Mouse (Mus musculus) hindbrain, embryonic 15.5 days (tissue): ENCODE measurements around the gene Birc2. TPM values are rescaled to one million over a fixed set of nuclear protein-coding genes. Genes with fewer than 3 reads are reported as not detected.
"Not testable (repeated sequence)": the region's sequence is repeated elsewhere in the genome, so short reads cannot be mapped to it uniquely, and the experiment has no call there.

ENCODE experiments used
- ATAC-seq: fragments of 200-750 bp; cut with Nextera tagmentation; 2 replicates; pipeline ENCODE4 v1.8.0; 2017; ENCODE audit warnings: low read depth, moderate number of reproducible peaks, moderate TSS enrichment; ENCODE audit not compliant: low FRiP score
- H3K27ac ChIP-seq: fragments of 300-500 bp; sonication (generic); replicated peaks from 2 replicates; pipeline ENCODE4 v1.5.1; 2015; ENCODE audit warnings: mild to moderate bottlenecking, inconsistent platforms
- H3K27me3 ChIP-seq: fragments of 300-500 bp; sonication (generic); 2 replicates; pipeline ENCODE4 v1.6.1; 2015; ENCODE audit warnings: control low read depth, inconsistent platforms
- H3K36me3 ChIP-seq: fragments of 300-500 bp; sonication (generic); 2 replicates; pipeline ENCODE4 v1.6.1; 2015; ENCODE audit warnings: control low read depth, inconsistent platforms
- H3K4me1 ChIP-seq: fragments of 300-500 bp; sonication (generic); replicated peaks from 2 replicates; pipeline ENCODE4 v1.6.1; 2015; ENCODE audit warnings: control low read depth, inconsistent platforms
- H3K4me2 ChIP-seq: fragments of 300-500 bp; sonication (generic); 2 replicates; pipeline ENCODE4 v1.6.1; 2015; ENCODE audit warnings: moderate library complexity, mild to moderate bottlenecking, inconsistent platforms
- H3K4me3 ChIP-seq: fragments of 300-500 bp; sonication (generic); 2 replicates; pipeline ENCODE4 v1.5.1; 2015; ENCODE audit warnings: mild to moderate bottlenecking, inconsistent platforms
- H3K9ac ChIP-seq: fragments of 300-500 bp; sonication (generic); 2 replicates; pipeline ENCODE4 v1.6.1; 2015; ENCODE audit warnings: inconsistent platforms
- H3K9me3 ChIP-seq: fragments of 300-500 bp; sonication (generic); 2 replicates; pipeline ENCODE4 v1.6.1; 2016; ENCODE audit warnings: control low read depth, inconsistent platforms
- WGBS: fragments of 180-500 bp; shearing (Covaris S2); methylation state at CpG from one replicate; pipeline ENCODE4 v1.1.7; 2015; 5-methylcytosine and 5-hydroxymethylcytosine counted together
- polyA plus RNA-seq: library from polyadenylated mRNA; unstranded; fragments of >200 nt; fragmentation: Nextera tagmentation; extraction: Ambion mirVana; gene quantifications from 2 replicates; pipeline ENCODE4 v1.2.1, GENCODE M21; 2015

Birc2 gene
- polyA plus RNA-seq, 1 experiment from 2014 or later, result 44.8 TPM

- H3K36me3 ChIP-seq, result no peaks in the 10 kb centered on the region
- H3K27ac ChIP-seq, result no peak overlapping the region
- WGBS, result 94% methylated on average over 3 of the region's 3 CpGs
- no peaks in the 10 kb centered on the region for H3K9me3 ChIP-seq
- no peak overlapping the region for H3K4me2 ChIP-seq
- no peak for ATAC-seq
- no peaks in the 10 kb centered on the region for H3K27me3 ChIP-seq
- H3K4me1 ChIP-seq, result peaks cover 5% of the 10 kb centered on the region; the same call in 1 of the 2 replicates
- H3K9ac ChIP-seq, result no peak overlapping the region
- no peak overlapping the region for H3K4me3 ChIP-seq
These were observed 31.1 kb upstream of the Birc2 start for GRCm38 (mm10) chr9:7867981-7868380.

GRCm38 (mm10) chr9:7866981-7867380, 30.1 kb upstream of the Birc2 start:
- H3K9ac ChIP-seq, H3K4me3 ChIP-seq, H3K27ac ChIP-seq, H3K9me3 ChIP-seq, H3K36me3 ChIP-seq, H3K27me3 ChIP-seq, H3K4me2 ChIP-seq, ATAC-seq, H3K4me1 ChIP-seq: not testable (repeated sequence)
- WGBS, result 90% methylated on average over 2 of the region's 2 CpGs

- H3K27me3 ChIP-seq, result no peaks in the 10 kb centered on the region
- no peaks in the 10 kb centered on the region for H3K4me1 ChIP-seq
- H3K9ac ChIP-seq, result no peak overlapping the region
- no peaks in the 10 kb centered on the region for H3K9me3 ChIP-seq
- H3K27ac ChIP-seq, result no peak overlapping the region
- no peak overlapping the region for H3K4me2 ChIP-seq
- no peaks in the 10 kb centered on the region for H3K36me3 ChIP-seq
- ATAC-seq, result no peak
- 94% methylated on average over 5 of the region's 5 CpGs for WGBS
- H3K4me3 ChIP-seq, result no peak overlapping the region
These were observed 24.1 kb upstream of the Birc2 start for GRCm38 (mm10) chr9:7860976-7861375.

GRCm38 (mm10) chr9:7855912-7856311, 19.0 kb upstream of the Birc2 start:
- Histone ChIP-seq H3K4me1 (no peaks in the 10 kb centered on the region), H3K4me3 (no peak overlapping the region), H3K27ac (no peak overlapping the region), H3K27me3 (no peaks in the 10 kb centered on the region), H3K9me3 (no peaks in the 10 kb centered on the region), H3K4me2 (no peak overlapping the region), H3K36me3 (no peaks in the 10 kb centered on the region), H3K9ac (no peak overlapping the region)
- 68% methylated on average over 3 of the region's 3 CpGs for WGBS
- ATAC-seq, result no peak

GRCm38 (mm10) chr9:7855374-7855773, 18.5 kb upstream of the Birc2 start:
- no peak for ATAC-seq
- no peak overlapping the region for H3K27ac ChIP-seq
- H3K36me3 ChIP-seq, result no peaks in the 10 kb centered on the region
- no peaks in the 10 kb centered on the region for H3K27me3 ChIP-seq
- WGBS, result 63% methylated on average over 1 of the region's 1 CpGs
- H3K4me1 ChIP-seq, result no peaks in the 10 kb centered on the region
- no peak overlapping the region for H3K9ac ChIP-seq
- no peak overlapping the region for H3K4me2 ChIP-seq
- H3K4me3 ChIP-seq, result no peak overlapping the region
- no peaks in the 10 kb centered on the region for H3K9me3 ChIP-seq

DNA sequence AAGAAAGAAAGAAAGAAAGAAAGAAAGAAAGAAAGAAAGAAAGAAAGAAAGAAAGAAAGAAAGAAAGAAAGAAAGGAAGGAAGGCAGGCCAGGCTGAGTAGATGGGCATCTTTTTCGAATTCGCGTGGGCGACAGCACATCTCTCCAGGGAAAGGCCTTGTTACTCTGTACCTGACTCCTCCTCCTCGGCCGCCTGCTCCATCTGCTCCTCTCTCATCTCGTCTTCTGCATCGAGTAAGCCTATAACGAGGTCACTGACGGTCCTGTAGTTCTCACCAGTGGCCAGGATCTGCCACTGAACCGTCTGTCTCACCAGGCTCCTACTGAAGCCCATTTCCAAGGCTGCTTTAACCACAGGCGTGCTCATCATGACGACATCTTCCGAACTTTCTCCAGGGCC, 17.3 kb upstream of the Birc2 start:
- not testable (repeated sequence) for H3K4me2 ChIP-seq, H3K27me3 ChIP-seq, H3K4me3 ChIP-seq, H3K27ac ChIP-seq, H3K9ac ChIP-seq, ATAC-seq, H3K9me3 ChIP-seq, H3K4me1 ChIP-seq, H3K36me3 ChIP-seq
- WGBS, result 74% methylated on average over 14 of the region's 14 CpGs

DNA sequence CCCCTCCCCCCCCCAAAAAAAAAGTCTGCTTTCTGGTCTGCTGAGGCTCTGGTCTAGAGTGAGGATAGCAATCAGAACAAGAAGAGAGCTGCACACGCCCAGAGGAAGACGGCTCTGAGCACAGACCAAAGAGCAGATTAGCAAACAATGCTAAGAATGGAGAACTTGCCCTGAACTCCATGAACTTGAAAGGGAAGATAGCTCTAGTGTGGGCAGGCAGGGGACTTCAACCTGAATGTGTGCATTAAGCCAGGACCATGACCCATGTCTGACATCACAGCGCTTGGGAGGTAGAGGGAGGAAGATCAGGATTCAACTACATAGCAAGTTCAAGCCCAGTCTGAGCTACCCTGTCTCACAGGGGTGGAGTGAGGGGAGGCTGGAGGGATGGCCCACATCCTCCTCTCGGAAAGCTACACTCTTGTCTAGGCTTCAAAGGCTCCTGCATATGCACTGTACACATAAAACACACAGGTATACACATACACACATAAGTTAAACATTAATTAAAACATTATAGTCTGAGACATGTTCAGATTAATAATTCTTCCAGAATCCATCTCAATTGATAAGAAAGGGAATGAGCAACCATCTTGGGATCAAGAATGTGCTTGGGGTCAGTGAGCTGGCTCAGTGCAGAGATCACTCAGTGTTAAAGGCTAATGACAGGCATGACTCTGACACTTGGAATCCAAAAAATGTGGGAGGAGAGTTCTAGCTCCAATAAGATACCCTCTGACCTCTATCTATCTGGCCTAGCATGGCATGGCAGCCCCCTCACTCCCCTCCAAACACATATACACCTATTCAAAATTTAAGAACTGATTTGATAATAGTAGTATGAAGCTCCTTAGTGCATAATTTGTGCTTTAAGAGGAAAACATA, 15.7 kb upstream of the Birc2 start:
- Histone ChIP-seq H3K27ac (no peak overlapping the region), H3K4me2 (no peak overlapping the region), H3K9me3 (no peaks in the 10 kb centered on the region), H3K4me3 (no peak overlapping the region), H3K36me3 (no peaks in the 10 kb centered on the region), H3K9ac (no peak overlapping the region), H3K27me3 (no peaks in the 10 kb centered on the region), H3K4me1 (no peaks in the 10 kb centered on the region)
- 83% methylated on average over 4 of the region's 4 CpGs for WGBS
- no peak for ATAC-seq

DNA sequence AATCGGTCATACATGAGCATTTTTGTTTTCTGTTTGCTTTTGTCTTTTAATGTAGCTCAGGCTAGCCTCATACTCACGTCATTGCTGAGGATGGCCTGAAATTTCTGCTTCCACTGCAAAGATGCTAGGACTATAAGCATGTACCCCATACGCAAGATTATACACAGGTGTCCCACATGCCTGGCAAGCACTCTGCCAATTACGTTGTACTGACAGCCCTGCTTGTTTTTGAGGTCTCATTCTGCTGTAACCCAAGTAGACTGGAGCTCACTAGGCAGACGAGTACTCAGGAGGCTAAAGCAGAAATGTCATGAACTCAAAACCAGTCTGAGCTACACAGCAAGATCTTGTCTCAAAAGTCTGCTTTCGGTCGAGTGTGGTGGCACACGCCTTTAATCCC, 15.0 kb upstream of the Birc2 start:
- Histone ChIP-seq H3K27me3 (no peaks in the 10 kb centered on the region), H3K4me1 (no peaks in the 10 kb centered on the region), H3K27ac (no peak overlapping the region), H3K36me3 (no peaks in the 10 kb centered on the region), H3K4me3 (no peak overlapping the region), H3K9me3 (no peaks in the 10 kb centered on the region), H3K9ac (no peak overlapping the region), H3K4me2 (no peak overlapping the region)
- ATAC-seq, result no peak
- WGBS, result 94% methylated on average over 8 of the region's 8 CpGs

- ATAC-seq, result no peak
- WGBS, result 94% methylated on average over 18 of the region's 18 CpGs
- H3K4me1 ChIP-seq, result no peaks in the 10 kb centered on the region
- no peak overlapping the region for H3K4me3 ChIP-seq
- no peaks in the 10 kb centered on the region for H3K36me3 ChIP-seq
- H3K9ac ChIP-seq, result no peak overlapping the region
- H3K27me3 ChIP-seq, result no peaks in the 10 kb centered on the region
- no peak overlapping the region for H3K27ac ChIP-seq
- no peaks in the 10 kb centered on the region for H3K9me3 ChIP-seq
- no peak overlapping the region for H3K4me2 ChIP-seq
These were observed 11.3 kb upstream of the Birc2 start for GRCm38 (mm10) chr9:7848191-7848590.

GRCm38 (mm10) chr9:7846667-7847199, 9.9 kb upstream of the Birc2 start:
- WGBS, result 93% methylated on average over 1 of the region's 1 CpGs
- H3K4me1 ChIP-seq, result no peaks in the 10 kb centered on the region
- no peaks in the 10 kb centered on the region for H3K27me3 ChIP-seq
- no peak overlapping the region for H3K9ac ChIP-seq
- no peaks in the 10 kb centered on the region for H3K36me3 ChIP-seq
- no peak overlapping the region for H3K27ac ChIP-seq
- no peak overlapping the region for H3K4me2 ChIP-seq
- no peak overlapping the region for H3K4me3 ChIP-seq
- ATAC-seq, result no peak
- H3K9me3 ChIP-seq, result no peaks in the 10 kb centered on the region

- Histone ChIP-seq H3K27ac (no peak overlapping the region), H3K4me3 (no peak overlapping the region), H3K36me3 (no peaks in the 10 kb centered on the region), H3K9me3 (no peaks in the 10 kb centered on the region), H3K4me2 (no peak overlapping the region), H3K9ac (no peak overlapping the region), H3K27me3 (no peaks in the 10 kb centered on the region), H3K4me1 (no peaks in the 10 kb centered on the region)
- 64% methylated on average over 4 of the region's 4 CpGs for WGBS
- ATAC-seq, result no peak
These were observed 8.5 kb upstream of the Birc2 start for GRCm38 (mm10) chr9:7845216-7845895.

- no peak overlapping the region for H3K4me3 ChIP-seq
- H3K9me3 ChIP-seq, result no peaks in the 10 kb centered on the region
- no peaks in the 10 kb centered on the region for H3K36me3 ChIP-seq
- no peak overlapping the region for H3K9ac ChIP-seq
- 69% methylated on average over 6 of the region's 6 CpGs for WGBS
- no peaks in the 10 kb centered on the region for H3K27me3 ChIP-seq
- H3K4me2 ChIP-seq, result no peak overlapping the region
- peaks cover 5% of the 10 kb centered on the region for H3K4me1 ChIP-seq
- H3K27ac ChIP-seq, result no peak overlapping the region
- no peak for ATAC-seq
These were observed 4.4 kb upstream of the Birc2 start for GRCm38 (mm10) chr9:7841221-7841620.
